Mouse (Mus musculus) right cerebral cortex, postnatal 36 days (tissue): ENCODE results near the gene Rasal1.

Source experiments
- DNase-seq, 2 experiments: peaks; one replicate each; pipeline ENCODE4 v3.0.0; 2022; ENCODE audit warnings: low spot score in 2 of 2, mixed read lengths in 1 of 2

Rasal1 gene

GRCm38 (mm10) chr5:120621846-120622197, 26.8 kb upstream of the Rasal1 start:
- DNase-seq: no peak

DNA sequence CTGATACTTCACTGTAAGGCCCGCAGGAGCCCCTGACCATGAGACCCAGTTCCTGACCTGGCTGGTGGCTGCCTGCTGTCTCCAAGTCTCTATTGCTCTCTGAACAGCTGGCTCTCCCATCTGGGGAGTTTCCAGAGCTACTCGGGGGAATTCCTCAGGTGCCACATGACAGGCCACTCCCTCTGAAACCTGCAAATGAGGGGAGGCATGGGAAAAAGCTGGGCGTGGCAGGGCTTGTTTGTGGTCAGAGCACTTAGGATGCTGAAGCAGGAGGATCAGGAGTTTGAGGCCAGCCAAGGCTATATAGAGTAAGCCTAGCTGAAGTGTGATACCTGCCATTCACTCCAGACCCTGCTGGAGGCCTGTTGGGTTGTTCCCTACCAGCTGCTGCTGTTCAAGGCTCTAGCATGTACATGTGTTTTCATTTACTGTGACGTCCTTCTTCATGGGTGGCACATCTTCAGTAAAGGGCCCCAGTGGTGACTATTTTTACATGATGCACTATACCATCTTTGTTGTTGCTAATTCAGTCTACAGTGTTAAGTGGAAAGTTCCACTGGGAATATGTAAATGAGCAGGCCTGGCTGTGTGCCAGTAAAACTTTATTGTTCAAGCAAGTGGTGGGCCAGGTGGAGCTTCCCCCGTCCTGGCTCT, 26.3 kb upstream of the Rasal1 start:
- DNase-seq: no peak

DNA sequence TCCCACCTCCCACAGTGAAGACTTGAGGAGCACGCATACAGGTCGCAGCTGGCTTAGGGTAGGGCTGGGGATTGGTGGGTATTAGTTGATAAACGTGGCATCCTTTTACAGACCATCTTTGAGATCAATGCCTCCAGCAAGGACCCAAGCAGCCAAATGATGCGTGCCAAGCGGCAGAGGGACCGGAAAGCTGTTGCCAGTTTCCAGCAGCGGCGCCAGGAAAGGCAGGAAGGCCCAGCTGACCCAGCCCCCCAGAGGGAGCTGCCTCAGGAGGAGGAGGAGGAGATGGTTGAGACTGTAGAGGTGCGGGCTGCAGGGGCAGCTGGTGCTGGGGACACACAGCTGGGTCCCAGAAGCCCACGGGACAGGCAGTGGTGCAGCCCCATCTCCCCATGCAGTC, 24.2 kb upstream of the Rasal1 start:
- no peak for DNase-seq

DNA sequence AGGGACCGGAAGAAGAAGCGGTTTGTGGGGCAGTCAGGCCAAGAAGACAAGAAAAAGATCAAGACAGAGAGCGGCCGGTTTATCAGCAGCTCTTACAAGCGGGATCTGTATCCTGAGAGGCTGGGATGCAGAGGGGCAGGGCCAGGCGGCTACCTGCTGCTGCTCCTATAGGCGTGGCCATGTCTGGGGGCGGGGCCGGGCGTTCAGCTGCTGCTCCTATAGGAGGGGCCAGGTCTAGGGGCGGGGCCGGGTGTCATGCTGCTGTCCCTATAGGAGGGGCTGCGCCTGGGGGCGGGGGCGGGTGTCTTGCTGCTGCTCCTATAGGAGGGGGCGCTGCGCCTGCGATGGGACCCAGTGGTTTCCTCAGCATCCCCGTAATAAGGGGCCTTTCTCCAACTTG, 22.2 kb upstream of the Rasal1 start:
- DNase-seq: no peak

DNA sequence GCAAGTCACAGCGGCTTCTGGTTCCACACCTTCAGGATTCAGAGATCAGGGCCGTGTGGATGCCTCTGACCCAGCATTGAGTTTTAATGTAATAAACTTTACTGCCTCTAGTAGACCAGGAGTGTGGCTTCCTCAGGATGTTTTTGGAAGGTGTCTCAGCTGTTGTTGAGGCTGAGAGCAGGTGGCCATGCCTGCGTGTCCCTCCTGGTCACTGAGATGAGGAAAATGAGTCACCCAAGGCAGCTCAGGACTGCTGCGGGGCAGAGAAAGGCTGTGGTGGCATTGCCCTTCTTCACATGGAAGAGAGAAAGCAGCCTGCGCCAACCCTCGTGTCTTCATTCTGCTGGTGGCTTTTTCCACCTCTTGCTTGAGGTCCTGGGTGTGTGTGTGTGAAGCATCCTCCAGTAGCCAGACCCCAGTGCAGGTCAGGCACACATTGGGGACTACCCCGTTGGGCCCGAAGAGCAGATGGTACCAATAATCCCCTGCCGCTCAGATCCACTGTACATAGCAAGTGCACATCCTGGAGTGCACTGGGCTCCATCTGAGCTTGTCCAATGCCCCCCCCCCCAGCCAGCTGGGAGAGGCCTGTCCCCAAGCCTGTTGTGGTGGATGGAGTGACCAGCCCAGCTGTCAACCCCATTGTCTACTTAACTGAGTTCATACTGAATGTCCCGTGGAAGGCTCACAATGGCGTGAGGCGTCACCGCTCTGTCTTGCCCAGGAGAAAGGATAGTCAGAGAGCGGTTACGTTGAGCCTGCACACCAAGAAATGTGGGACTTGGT, 20.9 kb upstream of the Rasal1 start:
- DNase-seq: no peak

DNA sequence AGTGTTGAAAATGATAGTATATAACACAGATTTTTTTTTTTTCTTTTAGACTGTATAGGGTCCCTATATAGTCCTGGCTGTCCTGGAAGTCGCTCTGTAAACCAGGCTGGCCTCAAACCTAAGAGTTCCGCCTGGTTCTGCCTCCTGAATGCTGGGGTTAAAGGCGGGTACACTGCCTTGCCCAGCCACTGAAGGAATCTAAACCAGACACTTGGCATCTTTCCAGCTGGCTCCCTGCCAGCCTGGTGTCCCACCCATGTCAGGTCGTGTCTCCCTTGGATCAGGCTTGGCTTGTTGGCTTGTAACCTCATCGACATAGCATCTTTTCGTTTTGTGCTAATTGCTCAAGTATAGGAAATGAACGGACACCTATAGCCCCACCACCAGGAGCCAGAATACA, 20.0 kb upstream of the Rasal1 start:
- no peak for DNase-seq

DNA sequence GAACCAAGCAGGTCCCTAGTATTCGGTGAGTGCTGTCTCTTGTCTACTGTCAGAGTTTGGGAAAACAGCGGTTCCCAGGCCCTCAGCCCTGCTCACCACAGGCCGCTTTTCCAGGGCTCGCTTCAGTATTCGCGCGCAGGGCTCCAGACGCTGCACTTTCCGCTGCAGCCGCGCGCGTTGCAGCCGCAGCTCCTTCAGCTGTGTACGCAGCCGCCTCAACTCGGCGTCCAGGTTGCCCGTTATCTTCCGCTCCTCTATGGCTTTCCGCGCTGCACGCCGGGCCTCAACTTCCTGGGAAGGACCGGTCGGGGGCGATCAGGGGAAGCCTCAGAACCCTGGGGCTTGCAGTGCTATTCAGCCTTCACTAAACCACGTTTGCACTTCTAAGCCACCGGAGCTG, 17.5 kb upstream of the Rasal1 start:
- no peak for DNase-seq

- DNase-seq: no peak
Measured at GRCm38 (mm10) chr5:120631892-120632291, 16.7 kb upstream of the Rasal1 start.

GRCm38 (mm10) chr5:120634131-120634530, 14.5 kb upstream of the Rasal1 start, which contains the start of gene Cfap73:
TSS of gene Cfap73 (minus strand) at chr5:120634235.
- DNase-seq: no peak

- DNase-seq: no peak
Measured at GRCm38 (mm10) chr5:120634860-120635259, 13.8 kb upstream of the Rasal1 start.

- no peak for DNase-seq
Measured at GRCm38 (mm10) chr5:120635633-120636032, 13.0 kb upstream of the Rasal1 start.

GRCm38 (mm10) chr5:120640094-120640493, 8.5 kb upstream of the Rasal1 start:
- DNase-seq: no peak

DNA sequence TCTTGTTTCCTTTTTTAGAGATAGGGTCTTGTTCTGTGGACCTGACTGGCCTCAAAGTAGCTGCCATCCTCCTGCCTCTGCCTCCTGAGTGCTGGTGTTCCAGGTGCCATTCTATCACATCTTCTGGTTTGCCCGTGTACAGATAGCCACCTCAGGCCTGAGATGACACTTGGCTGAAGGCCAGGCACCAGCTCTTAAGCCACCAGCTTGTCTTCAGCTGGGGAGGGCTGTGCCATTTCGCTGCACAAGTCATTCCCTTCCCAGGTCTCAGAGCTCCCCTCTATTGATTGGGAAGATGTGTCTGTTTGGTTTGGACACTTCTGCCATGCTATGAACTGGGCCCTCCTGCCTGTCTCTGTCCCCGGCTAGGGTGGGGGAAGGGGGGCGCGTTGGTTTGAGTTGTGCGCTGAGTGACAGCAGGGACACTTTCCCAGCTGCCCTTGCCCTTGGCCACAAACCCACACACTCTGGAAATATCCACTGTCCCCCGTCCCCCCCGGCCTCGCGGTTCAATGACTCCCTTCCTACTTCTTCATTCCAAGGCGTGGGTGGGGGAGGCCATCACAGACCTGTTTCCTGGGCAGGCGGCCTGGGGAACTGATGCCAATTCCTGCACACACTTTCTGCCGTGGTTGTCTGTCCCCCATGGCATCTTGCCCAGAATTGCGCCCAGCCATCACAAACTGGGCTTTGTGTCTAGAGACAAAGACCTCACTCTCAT, 5.1 kb upstream of the Rasal1 start:
- DNase-seq: no peak

- DNase-seq: no peak
Measured at GRCm38 (mm10) chr5:120644227-120644626, 4.4 kb upstream of the Rasal1 start.

DNA sequence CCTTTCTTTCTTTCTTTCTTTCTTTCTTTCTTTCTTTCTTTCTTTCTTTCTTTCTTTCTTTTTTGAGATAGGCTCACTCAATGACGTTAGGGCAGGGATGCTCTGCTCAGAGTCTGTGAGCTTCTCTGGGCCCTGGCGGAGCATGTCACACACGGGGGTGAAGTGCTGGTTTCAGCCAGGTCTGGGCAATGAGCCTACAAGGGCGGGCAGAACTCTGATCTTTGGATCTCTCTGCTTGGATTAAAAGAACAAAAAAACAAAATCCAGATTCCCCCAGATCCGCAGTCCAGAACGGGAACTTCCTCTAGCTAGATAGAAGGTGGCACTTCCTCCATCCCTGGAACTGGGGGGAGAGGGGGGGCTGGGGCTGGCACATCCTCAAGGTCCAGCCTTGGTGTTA, 2.8 kb upstream of the Rasal1 start:
- DNase-seq: no peak

DNA sequence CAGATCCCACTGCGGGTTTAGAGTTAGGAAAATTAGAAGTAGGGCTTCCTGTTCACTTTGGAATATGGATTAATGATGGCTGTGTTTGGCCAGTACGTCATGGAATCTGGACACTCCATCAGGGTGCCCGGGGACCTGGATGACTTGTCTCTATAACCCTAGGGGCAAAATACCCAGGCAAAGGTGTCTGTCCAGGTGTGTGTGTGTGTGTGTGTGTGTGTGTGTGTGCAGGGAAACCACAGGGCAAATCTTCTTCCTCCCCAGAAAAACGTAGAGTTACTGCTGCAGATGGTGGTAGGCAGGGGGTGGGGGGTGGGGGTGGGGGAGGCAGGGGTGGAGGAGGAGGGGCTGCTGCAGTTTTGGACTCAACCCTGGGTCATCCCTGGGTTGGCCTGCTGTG, 1.3 kb upstream of the Rasal1 start:
- no peak for DNase-seq

GRCm38 (mm10) chr5:120647814-120648491, 659 bp upstream of the Rasal1 start:
- peak; percentile 43 to 49 for DNase-seq

- DNase-seq: no peak
Measured at GRCm38 (mm10) chr5:120649374-120649933, 842 bp downstream of the Rasal1 start.

DNA sequence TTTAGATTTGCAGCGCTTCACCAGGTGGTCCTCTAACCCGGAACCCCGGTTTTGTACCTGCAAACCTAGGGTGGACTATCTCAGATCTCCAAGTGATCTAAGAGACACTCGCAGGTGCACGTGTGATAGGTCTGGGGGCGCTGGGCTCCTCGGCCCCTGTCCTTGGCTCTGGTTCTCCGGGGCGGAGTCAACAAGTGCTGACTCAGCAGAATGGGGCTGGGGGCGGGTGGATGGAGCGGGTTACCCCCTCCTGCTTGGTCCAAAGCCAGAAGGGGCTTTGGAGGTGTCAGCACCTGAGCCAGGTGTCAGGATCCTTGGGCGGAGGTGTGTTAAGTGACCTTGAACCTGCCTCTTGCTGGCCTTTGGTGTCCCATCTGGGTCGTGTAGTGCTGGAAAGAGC, 1.3 kb downstream of the Rasal1 start:
- no peak for DNase-seq

- no peak for DNase-seq
Measured at GRCm38 (mm10) chr5:120651230-120651629, 2.6 kb downstream of the Rasal1 start.

- DNase-seq: peak; percentile 45 to 52
Measured at GRCm38 (mm10) chr5:120652915-120653701, 4.5 kb downstream of the Rasal1 start.
